Mouse (Mus musculus): ENCODE results near the gene Gm21987.

Gene Gm21987

GRCm38 (mm10) chr16:38346529-38347325 is at the start of gene Gm21987, which contains the start of gene Cox17:
Gene Gm21987, plus strand, starts transcription at chr16:38347040.
Gene Cox17, plus strand, starts transcription at chr16:38346991.
- TF ChIP-seq GATA4 (IDR thresholded peaks at IDR 0.05; ENCODE audit: insufficient replicate concordance, low read length), result 0 out of 2 replicates have a peak, but pooled peaks have one; percentile 19

- no peak for TF ChIP-seq GATA4 (IDR thresholded peaks at IDR 0.05; ENCODE audit: insufficient replicate concordance, low read length)
Observed at GRCm38 (mm10) chr16:38298410-38298809, 48.4 kb upstream of the Gm21987 start.

GRCm38 (mm10) chr16:38302367-38302766 is 44.5 kb upstream of the Gm21987 start:
- no peak for TF ChIP-seq GATA4 (IDR thresholded peaks at IDR 0.05; ENCODE audit: insufficient replicate concordance, low read length)

GRCm38 (mm10) chr16:38304460-38305194 is 42.2 kb upstream of the Gm21987 start:
- no peak for TF ChIP-seq GATA4 (IDR thresholded peaks at IDR 0.05; ENCODE audit: insufficient replicate concordance, low read length)

GRCm38 (mm10) chr16:38306571-38307220 is 40.1 kb upstream of the Gm21987 start:
- no peak for TF ChIP-seq GATA4 (IDR thresholded peaks at IDR 0.05; ENCODE audit: insufficient replicate concordance, low read length)

- no peak for TF ChIP-seq GATA4 (IDR thresholded peaks at IDR 0.05; ENCODE audit: insufficient replicate concordance, low read length)
Observed at GRCm38 (mm10) chr16:38307221-38307605, 39.6 kb upstream of the Gm21987 start.

GRCm38 (mm10) chr16:38307651-38308050 is 39.2 kb upstream of the Gm21987 start:
- TF ChIP-seq GATA4 (IDR thresholded peaks at IDR 0.05; ENCODE audit: insufficient replicate concordance, low read length), result no peak

- no peak for TF ChIP-seq GATA4 (IDR thresholded peaks at IDR 0.05; ENCODE audit: insufficient replicate concordance, low read length)
Observed at GRCm38 (mm10) chr16:38308195-38308594, 38.6 kb upstream of the Gm21987 start.

GRCm38 (mm10) chr16:38318492-38318891 is 28.3 kb upstream of the Gm21987 start:
- no peak for TF ChIP-seq GATA4 (IDR thresholded peaks at IDR 0.05; ENCODE audit: insufficient replicate concordance, low read length)

GRCm38 (mm10) chr16:38319087-38319486 is 27.8 kb upstream of the Gm21987 start:
- no peak for TF ChIP-seq GATA4 (IDR thresholded peaks at IDR 0.05; ENCODE audit: insufficient replicate concordance, low read length)

- TF ChIP-seq GATA4 (IDR thresholded peaks at IDR 0.05; ENCODE audit: insufficient replicate concordance, low read length), result no peak
Observed at GRCm38 (mm10) chr16:38321452-38321935, 25.3 kb upstream of the Gm21987 start.

GRCm38 (mm10) chr16:38324311-38324710 is 22.5 kb upstream of the Gm21987 start:
- no peak for TF ChIP-seq GATA4 (IDR thresholded peaks at IDR 0.05; ENCODE audit: insufficient replicate concordance, low read length)

GRCm38 (mm10) chr16:38326778-38327397 is 20.0 kb upstream of the Gm21987 start:
- TF ChIP-seq GATA4 (IDR thresholded peaks at IDR 0.05; ENCODE audit: insufficient replicate concordance, low read length), result no peak

- no peak for TF ChIP-seq GATA4 (IDR thresholded peaks at IDR 0.05; ENCODE audit: insufficient replicate concordance, low read length)
Observed at GRCm38 (mm10) chr16:38329340-38329739, 17.5 kb upstream of the Gm21987 start.

- TF ChIP-seq GATA4 (IDR thresholded peaks at IDR 0.05; ENCODE audit: insufficient replicate concordance, low read length), result no peak
Observed at GRCm38 (mm10) chr16:38334431-38334830, 12.4 kb upstream of the Gm21987 start.

All from liver, adult (tissue).